Mouse (Mus musculus): ENCODE results near the gene Tgds.
"Not testable (repeated sequence)": the region's sequence is repeated elsewhere in the genome, so short reads cannot be mapped to it uniquely, and the experiment has no call there.

Tgds gene

GRCm38 (mm10) chr14:118131931-118132641 lies 469 bp downstream of the Tgds start:
- DNase-seq (ENCODE audit: low spot score in 2 of 2): no peak

- no peak for DNase-seq (ENCODE audit: low spot score in 2 of 2)
Observed at GRCm38 (mm10) chr14:118131472-118131871, 1.1 kb downstream of the Tgds start.

DNA sequence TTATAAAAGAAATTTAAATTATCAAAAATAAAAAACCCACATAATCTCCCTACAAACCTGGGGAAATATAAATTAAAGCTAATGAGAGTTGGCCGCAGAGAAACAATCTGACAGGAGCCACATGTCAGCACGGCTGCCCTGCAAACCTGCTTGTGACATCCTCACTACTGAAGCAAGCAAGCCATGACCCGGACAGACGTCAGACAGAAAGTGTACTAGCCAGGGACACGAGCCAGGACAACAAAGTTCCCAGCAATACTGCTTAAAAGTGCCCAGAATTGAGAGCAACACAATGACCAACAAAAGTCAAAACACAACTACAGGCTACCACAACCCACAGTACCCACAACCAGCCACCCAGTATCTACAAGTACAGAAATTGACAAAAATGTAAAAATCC lies 6.3 kb downstream of the Tgds start:
- no peak for DNase-seq (ENCODE audit: low spot score in 2 of 2)

DNA sequence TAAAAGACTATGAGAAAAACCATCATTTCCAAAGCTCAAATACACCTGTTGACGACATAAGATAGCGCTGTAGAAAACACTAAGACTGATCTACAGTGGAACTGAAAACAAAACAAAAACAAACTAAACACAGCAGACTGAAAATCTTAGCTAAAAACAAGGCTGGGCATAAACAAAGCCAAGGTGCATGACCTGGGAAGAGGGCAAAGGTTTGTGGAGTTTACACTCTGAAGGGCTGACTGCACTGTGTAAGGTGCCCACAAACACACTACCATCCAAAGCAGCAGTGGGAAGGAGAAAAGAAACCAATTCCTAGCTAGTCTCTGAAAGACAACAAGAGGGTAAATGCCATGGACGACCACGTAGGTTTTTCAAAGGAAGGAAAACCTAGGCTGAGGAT lies 7.8 kb downstream of the Tgds start:
- no peak for DNase-seq (ENCODE audit: low spot score in 2 of 2)

DNA sequence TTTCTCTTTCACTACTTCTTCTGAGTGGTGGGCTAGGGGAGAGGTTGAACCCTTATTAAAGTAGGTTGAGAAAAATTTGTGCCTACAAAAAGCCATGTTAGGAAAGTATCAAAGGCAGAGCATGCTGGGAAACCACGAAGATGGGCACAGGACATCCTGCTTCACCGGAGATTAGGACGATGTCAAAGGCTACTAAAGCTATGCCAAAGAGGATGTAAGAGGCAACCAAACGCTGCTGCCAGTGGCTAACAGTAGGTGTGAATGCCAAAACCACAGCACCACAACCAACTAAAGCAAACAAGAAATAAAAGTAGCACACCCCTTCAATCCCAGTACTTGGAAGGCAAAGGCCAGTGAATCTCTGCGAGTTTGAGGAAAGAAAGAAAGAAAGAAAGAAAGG lies 8.4 kb downstream of the Tgds start:
- DNase-seq (ENCODE audit: low spot score in 2 of 2): no peak

DNA sequence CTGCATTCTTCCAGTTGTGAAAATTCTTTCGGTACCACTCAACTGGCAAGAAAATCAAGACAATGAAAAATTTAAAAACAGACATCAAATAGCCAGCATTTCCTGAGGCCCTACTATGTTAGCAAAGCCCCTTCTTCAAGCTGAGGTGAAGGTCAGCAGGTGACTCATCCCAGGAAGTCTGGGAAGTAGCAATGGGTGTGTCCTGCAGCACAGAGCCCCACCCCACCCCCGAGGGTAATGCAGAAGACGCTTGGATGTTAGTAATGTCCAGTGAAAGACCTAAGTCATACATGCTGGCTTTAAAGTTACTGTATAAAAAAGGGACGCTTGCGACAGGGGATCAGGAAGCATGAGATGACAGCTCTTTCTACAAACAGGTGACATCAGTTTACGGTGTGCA lies 19.4 kb downstream of the Tgds start:
- DNase-seq (ENCODE audit: low spot score in 2 of 2): no peak

DNA sequence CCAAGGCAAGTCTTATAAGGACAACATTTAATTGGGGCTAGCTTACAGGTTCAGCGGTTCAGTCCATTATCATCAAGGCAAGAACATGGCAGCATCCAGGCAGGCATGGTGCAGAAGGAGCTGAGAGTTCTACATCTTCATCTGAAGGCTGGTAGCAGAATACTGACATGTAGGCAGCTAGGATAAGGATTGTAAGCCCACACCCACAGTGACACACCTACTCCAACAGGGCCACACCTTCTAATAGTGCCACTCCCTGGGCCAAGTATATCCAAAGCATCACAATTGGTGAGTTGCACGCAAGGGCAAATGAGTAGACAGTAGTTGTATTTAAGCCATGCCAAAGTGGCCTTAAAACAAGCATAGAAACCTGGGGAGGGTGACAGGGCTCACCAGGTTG lies 25.1 kb downstream of the Tgds start:
- DNase-seq (ENCODE audit: low spot score in 2 of 2): not testable (repeated sequence)

- no peak for DNase-seq (ENCODE audit: low spot score in 2 of 2)
Observed at GRCm38 (mm10) chr14:118101227-118101990, 31.1 kb downstream of the Tgds start.

DNA sequence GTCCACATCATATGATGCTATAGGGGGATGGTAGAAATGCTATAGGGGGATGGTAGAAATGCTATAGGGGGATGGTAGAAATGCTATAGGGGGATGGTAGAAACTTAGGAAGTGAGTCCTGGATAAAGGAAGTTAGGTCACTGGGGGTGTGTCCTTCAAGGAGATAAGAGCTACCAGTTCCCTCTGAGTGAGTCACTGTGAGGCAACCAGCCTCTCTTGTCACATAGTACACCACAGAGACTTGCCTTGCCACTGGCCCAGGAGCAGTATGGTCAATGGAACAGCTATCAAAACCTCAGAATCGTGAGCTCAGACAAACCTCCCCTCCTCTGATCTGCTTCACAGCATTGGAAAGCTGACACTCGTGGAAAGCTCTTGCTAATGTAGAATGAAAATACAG lies 34.3 kb downstream of the Tgds start:
- no peak for DNase-seq (ENCODE audit: low spot score in 2 of 2)

- no peak for DNase-seq (ENCODE audit: low spot score in 2 of 2)
Observed at GRCm38 (mm10) chr14:118089806-118090392, 42.7 kb downstream of the Tgds start.

DNA sequence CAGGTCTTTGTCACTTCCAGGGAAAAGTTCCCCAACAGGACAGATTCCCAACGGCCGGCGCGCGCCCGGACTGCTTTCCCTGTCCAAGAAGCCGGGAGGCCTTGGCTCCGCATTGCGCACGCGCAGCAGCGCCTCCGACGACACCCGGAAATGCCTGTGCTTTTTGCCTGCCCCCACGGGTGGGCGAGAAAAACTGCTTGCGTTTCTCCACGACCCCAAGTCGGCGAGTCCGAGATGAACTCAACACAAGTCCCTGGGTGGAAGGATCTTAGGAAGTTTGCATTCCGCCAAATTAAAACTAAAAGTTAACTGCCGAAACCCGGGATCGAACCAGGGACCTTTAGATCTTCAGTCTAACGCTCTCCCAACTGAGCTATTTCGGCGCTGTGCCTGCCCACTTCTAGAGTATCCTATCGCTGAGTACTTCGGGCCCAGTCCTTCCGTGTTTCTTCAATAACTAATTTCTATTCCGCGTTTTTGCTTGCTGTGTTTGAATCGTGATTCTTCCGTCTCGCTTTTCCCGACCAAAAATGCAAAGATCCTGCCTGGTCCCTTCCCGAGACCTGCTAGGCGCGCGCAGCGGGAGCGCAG lies 43.2 kb downstream of the Tgds start:
- DNase-seq (ENCODE audit: low spot score in 2 of 2): peak; percentile 70 to 91

GRCm38 (mm10) chr14:118088437-118089207 lies 43.9 kb downstream of the Tgds start:
- peak; percentile 4 to 15 for DNase-seq (ENCODE audit: low spot score in 2 of 2)

DNA sequence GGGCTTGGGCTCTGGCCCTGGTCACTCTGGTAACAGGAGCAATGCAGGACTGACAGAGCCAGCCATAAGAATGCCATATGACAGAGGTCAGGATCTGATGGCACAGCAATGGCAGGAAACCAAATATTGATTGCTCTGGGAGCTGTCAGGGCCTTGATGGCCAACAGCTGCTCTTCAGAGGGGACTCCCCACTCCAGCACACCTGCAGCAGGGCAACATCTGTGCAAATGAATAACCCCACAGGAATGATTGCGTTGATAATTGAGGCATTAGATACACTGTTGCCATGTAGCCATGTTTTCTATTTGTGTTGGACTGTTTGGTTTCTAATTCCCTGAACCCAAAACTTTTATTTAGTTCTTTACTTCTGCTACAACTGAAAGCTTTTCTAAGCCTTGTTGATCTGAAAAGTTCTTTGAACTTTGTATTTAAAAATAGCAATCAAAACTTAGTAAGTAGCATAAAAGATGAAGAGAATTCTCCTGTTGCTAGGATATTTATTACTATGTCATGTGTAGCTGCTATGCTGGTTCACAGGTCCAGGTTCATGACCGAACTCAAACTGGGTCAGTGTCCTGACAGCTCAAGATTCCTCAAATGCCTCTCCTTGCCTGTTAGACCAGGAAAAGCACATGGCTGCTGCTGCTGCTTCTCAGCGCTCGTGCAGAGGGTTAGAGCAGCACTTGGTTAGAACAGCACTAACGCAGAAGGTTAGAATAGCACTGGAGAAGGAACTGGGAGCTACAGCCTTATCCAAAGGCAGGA lies 46.1 kb downstream of the Tgds start:
- no peak for DNase-seq (ENCODE audit: low spot score in 2 of 2)

- no peak for DNase-seq (ENCODE audit: low spot score in 2 of 2)
Observed at GRCm38 (mm10) chr14:118083851-118084250, 48.7 kb downstream of the Tgds start.

- no peak for DNase-seq (ENCODE audit: low spot score in 2 of 2)
Observed at GRCm38 (mm10) chr14:118080606-118081005, 51.9 kb downstream of the Tgds start.

GRCm38 (mm10) chr14:118070100-118070499 lies 62.5 kb downstream of the Tgds start:
- DNase-seq (ENCODE audit: low spot score in 2 of 2): no peak

GRCm38 (mm10) chr14:118069439-118070079 lies 63.0 kb downstream of the Tgds start:
- no peak for DNase-seq (ENCODE audit: low spot score in 2 of 2)

All from left cerebral cortex, adult 9 months (tissue).